Mouse (Mus musculus) cortical plate, adult 2 months (tissue): ENCODE results near the gene Eomes.

Experiments
- CTCF ChIP-seq: fragments of 200-500 bp; IDR thresholded peaks from 2 replicates; pipeline ENCODE4 v1.5.1; 2011; ENCODE audit warnings: mild to moderate bottlenecking, control low read depth, low read length; ENCODE audit not compliant: insufficient read depth; ENCODE audit errors: extremely low read depth
- POLR2A ChIP-seq: fragments of 200-500 bp; IDR thresholded peaks from 2 replicates; pipeline ENCODE4 v1.6.1; 2011; ENCODE audit warnings: mild to moderate bottlenecking, low read length, control low read depth; ENCODE audit not compliant: insufficient read depth; ENCODE audit errors: extremely low read depth

DNA sequence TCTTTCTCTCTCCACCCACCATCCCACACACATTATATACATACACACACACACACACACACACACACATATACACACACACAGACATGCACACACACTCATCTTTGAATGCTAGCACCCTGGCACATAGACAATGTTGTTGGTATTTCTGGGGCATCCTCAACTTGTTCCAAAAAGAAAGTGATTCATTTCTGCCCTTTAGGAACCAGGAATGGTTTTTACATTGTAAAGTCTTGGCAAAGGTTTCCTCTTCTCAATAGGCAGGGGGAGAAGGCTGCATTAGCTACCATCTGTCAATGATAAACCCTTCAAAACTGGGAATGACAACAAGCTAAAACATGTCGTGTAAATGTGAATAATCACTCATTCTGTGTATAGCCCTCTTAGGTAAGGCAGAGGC lies 14.0 kb upstream of the Eomes start:
- TF ChIP-seq CTCF, result no peak
- no peak for TF ChIP-seq POLR2A
